Mouse (Mus musculus): Measurements from ENCODE around the gene Nr2f1. TPM values are rescaled to one million over a fixed set of nuclear protein-coding genes. Genes with fewer than 3 reads are reported as not detected.

Gene Nr2f1
- polyA plus RNA-seq, 1 experiment from 2014 or later, result 9.8 TPM

GRCm38 (mm10) chr13:78211231-78212010 is 11.9 kb upstream of the Nr2f1 start:
- 46% methylated on average over 14 of the region's 14 CpGs for WGBS
- Histone ChIP-seq H3K4me2 (ENCODE audit: low read length) (no peak overlapping the region), H3K36me3 (ENCODE audit: insufficient read depth, low read length) (no peaks in the 10 kb centered on the region), H3K4me3 (replicated peaks; ENCODE audit: low read depth, low read length) (peak overlapping the region; percentile 38; the same call in 1 of the 2 replicates), H3K27me3 (ENCODE audit: insufficient read depth, low read length) (peaks cover 5% of the 10 kb centered on the region; the same call in 1 of the 2 replicates), H3K9me3 (replicated peaks; ENCODE audit: low read length) (no peaks in the 10 kb centered on the region), H3K4me1 (replicated peaks; ENCODE audit: insufficient read depth, low read length) (peaks cover 8% of the 10 kb centered on the region; the same call in 1 of the 2 replicates), H3K27ac (no peak overlapping the region), H3K9ac (ENCODE audit: low read depth, low read length) (no peak overlapping the region)
- ATAC-seq (replicated peaks; ENCODE audit: low FRiP score, low read depth) (no peak), DNase-seq (ENCODE audit: low spot score) (no peak)
- TF ChIP-seq CTCF (IDR thresholded peaks at IDR 0.05; ENCODE audit: low read depth), result no peak

- 14% methylated on average over 13 of the region's 13 CpGs for WGBS
- peak overlapping the region; percentile 14; the same call in 1 of the 2 replicates for H3K9ac ChIP-seq (ENCODE audit: low read depth, low read length)
Observed at GRCm38 (mm10) chr13:78210748-78211089, 11.2 kb upstream of the Nr2f1 start.

GRCm38 (mm10) chr13:78210029-78210747 is 10.6 kb upstream of the Nr2f1 start:
- Histone ChIP-seq H3K36me3 (ENCODE audit: insufficient read depth, low read length) (no peaks in the 10 kb centered on the region), H3K4me3 (replicated peaks; ENCODE audit: low read depth, low read length) (peak overlapping the region; percentile 38), H3K9me3 (replicated peaks; ENCODE audit: low read length) (no peaks in the 10 kb centered on the region), H3K4me2 (ENCODE audit: low read length) (peak overlapping the region; percentile 63), H3K27ac (no peak overlapping the region), H3K27me3 (ENCODE audit: insufficient read depth, low read length) (peaks cover 5% of the 10 kb centered on the region; the same call in 1 of the 2 replicates), H3K9ac (ENCODE audit: low read depth, low read length) (peak overlapping the region; percentile 14), H3K4me1 (replicated peaks; ENCODE audit: insufficient read depth, low read length) (peaks cover 8% of the 10 kb centered on the region; the same call in 1 of the 2 replicates)
- peak; percentile 33 for ATAC-seq (replicated peaks; ENCODE audit: low FRiP score, low read depth)
- no peak for TF ChIP-seq CTCF (IDR thresholded peaks at IDR 0.05; ENCODE audit: low read depth)
- 2% methylated on average over 38 of the region's 38 CpGs for WGBS
- peak; percentile 66 for DNase-seq (ENCODE audit: low spot score)

More at GRCm38 (mm10) chr13:78210748-78211089, 11.2 kb upstream of the Nr2f1 start:
- Histone ChIP-seq H3K4me1 (replicated peaks; ENCODE audit: insufficient read depth, low read length) (peaks cover 8% of the 10 kb centered on the region; the same call in 1 of the 2 replicates), H3K4me2 (ENCODE audit: low read length) (peak overlapping the region; percentile 63), H3K36me3 (ENCODE audit: insufficient read depth, low read length) (no peaks in the 10 kb centered on the region), H3K27ac (no peak overlapping the region), H3K27me3 (ENCODE audit: insufficient read depth, low read length) (peaks cover 5% of the 10 kb centered on the region; the same call in 1 of the 2 replicates), H3K4me3 (replicated peaks; ENCODE audit: low read depth, low read length) (peak overlapping the region; percentile 38), H3K9me3 (replicated peaks; ENCODE audit: low read length) (no peaks in the 10 kb centered on the region)
- DNase-seq (ENCODE audit: low spot score) (peak; percentile 27), ATAC-seq (replicated peaks; ENCODE audit: low FRiP score, low read depth) (peak; percentile 15; the same call in 1 of the 2 replicates)
- no peak for TF ChIP-seq CTCF (IDR thresholded peaks at IDR 0.05; ENCODE audit: low read depth)

- ATAC-seq (replicated peaks; ENCODE audit: low FRiP score, low read depth), result no peak; the same call in 1 of the 2 replicates
- H3K9ac ChIP-seq (ENCODE audit: low read depth, low read length), result peak overlapping the region; percentile 14
Observed at GRCm38 (mm10) chr13:78209611-78210028, 10.1 kb upstream of the Nr2f1 start.

GRCm38 (mm10) chr13:78208689-78209410 is 9.3 kb upstream of the Nr2f1 start:
- no peak for DNase-seq (ENCODE audit: low spot score)
- no peak for ATAC-seq (replicated peaks; ENCODE audit: low FRiP score, low read depth)
- Histone ChIP-seq H3K9me3 (replicated peaks; ENCODE audit: low read length) (no peaks in the 10 kb centered on the region), H3K4me2 (ENCODE audit: low read length) (no peak overlapping the region; the same call in 1 of the 2 replicates), H3K27ac (no peak overlapping the region), H3K36me3 (ENCODE audit: insufficient read depth, low read length) (no peaks in the 10 kb centered on the region), H3K9ac (ENCODE audit: low read depth, low read length) (no peak overlapping the region), H3K4me3 (replicated peaks; ENCODE audit: low read depth, low read length) (no peak overlapping the region), H3K4me1 (replicated peaks; ENCODE audit: insufficient read depth, low read length) (peaks cover 13% of the 10 kb centered on the region; the same call in 1 of the 2 replicates), H3K27me3 (ENCODE audit: insufficient read depth, low read length) (peaks cover 5% of the 10 kb centered on the region; the same call in 1 of the 2 replicates)
- TF ChIP-seq CTCF (IDR thresholded peaks at IDR 0.05; ENCODE audit: low read depth), result no peak
- WGBS, result 37% methylated on average over 14 of the region's 14 CpGs

More at GRCm38 (mm10) chr13:78209611-78210028, 10.1 kb upstream of the Nr2f1 start:
- no peaks in the 10 kb centered on the region for H3K36me3 ChIP-seq (ENCODE audit: insufficient read depth, low read length)
- H3K4me2 ChIP-seq (ENCODE audit: low read length), result peak overlapping the region; percentile 63
- WGBS, result 6% methylated on average over 12 of the region's 12 CpGs
- TF ChIP-seq CTCF (IDR thresholded peaks at IDR 0.05; ENCODE audit: low read depth), result no peak
- peaks cover 8% of the 10 kb centered on the region; the same call in 1 of the 2 replicates for H3K4me1 ChIP-seq (replicated peaks; ENCODE audit: insufficient read depth, low read length)
- no peak for DNase-seq (ENCODE audit: low spot score)
- H3K9me3 ChIP-seq (replicated peaks; ENCODE audit: low read length), result no peaks in the 10 kb centered on the region
- H3K27me3 ChIP-seq (ENCODE audit: insufficient read depth, low read length), result peaks cover 5% of the 10 kb centered on the region; the same call in 1 of the 2 replicates
- no peak overlapping the region; the same call in 1 of the 2 replicates for H3K27ac ChIP-seq
- H3K4me3 ChIP-seq (replicated peaks; ENCODE audit: low read depth, low read length), result peak overlapping the region; percentile 38
